Mouse (Mus musculus): ENCODE results near the gene Zcchc24.

The Zcchc24 gene

DNA sequence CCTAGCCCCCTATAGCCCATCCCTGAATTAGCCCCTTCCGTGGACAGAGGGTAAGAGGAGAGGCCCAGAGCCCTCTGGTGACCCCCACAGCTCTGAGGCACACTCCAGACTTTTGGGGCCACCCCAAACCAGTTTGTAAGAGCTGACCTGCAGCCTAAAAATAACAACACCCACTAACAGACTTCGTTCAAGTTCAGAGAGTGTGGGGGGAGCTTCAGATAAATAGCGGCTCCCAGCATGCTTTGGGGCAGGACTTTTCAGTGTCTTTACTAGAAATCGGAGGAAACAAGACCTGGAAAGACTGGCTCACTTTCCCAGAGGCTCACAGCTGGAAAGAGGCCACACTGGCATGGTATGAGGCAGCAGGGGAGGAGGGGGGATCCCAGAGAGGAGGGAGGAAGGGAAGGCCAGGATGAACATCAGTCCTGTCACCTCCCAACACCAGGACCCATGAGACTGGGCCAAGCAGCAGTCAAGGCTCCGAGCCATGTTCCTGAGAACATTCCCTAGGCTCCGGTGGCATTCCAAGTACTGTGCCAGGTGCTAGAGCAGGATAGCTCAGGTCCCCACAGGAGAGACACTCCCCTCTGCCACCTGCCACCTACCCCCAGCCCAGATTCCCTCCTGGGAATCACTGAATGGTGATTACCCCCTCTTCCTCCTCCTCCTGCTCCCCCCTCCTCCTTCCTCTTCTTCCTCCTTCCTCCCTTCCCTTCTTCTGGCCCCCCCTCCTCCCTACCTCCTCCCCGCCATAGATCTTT lies 20.7 kb downstream of the Zcchc24 start:
- DNase-seq (ENCODE audit: low read depth, low spot score): no peak

DNA sequence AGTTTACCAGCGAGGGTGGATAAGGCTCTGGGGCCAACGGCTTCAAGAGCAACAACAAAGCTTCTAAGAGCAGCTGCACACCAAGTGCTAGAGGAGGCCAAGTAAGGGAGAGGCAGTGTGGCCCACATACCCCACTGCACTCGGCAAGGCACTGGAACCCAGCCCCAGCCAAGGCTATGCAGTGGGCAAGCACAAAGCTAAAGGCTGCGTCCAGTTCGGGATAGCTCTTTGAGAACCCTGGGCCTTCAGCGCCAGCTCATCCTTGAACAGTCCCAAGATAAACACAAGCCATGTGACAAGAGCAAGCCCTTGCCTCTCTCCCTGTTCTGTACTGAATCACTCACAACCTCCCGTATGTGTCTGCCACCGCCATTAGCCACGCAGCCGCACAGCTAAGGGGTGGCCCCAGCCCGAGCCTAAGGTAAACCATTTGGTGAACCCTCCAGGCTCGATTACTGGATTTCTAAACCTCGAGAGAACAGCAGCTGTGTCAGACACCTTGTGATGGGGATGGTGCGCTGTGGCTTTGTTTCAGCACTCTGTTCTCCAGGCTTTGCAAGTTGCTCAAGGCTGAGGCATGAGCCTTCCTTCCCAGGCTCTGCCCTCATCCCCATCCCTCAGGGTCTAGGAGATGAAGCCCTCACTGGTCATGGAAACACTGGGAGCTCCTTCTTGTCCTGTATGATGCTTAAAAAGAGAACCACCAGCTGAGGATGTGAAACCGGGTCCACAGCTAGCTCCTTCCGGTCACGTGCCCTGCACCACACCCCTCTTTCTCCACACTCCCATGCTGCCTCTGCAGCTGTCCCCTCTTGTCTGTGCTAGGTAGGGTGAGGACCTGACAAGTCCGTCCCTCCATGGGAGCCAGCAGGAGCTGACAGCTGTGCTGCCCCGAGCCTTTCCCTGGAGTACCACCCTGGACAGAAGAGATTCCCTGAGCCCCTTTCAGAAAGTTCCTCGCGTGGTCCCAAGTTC lies 21.6 kb downstream of the Zcchc24 start:
- DNase-seq (ENCODE audit: low read depth, low spot score): no peak

DNA sequence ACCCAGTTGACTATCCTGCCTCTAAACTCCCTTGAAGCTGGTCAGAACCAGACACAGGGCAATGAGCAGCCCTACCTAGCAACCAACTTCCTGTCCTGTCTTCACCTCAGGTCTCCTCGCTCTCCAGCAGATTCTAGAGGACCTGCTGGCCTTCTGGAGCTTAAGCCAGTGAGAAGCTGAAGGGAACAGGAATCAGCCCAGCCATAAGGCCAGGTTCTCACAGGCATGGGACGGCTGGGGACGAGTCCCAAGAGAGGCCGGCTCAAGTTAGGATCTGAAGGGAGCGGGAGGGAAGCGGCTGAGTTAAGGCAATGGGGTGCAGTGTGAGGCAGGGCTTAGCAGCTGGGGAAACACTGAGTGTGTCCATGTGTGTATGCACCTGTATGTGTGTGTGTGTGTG lies 22.5 kb downstream of the Zcchc24 start:
- no peak for DNase-seq (ENCODE audit: low read depth, low spot score)

DNA sequence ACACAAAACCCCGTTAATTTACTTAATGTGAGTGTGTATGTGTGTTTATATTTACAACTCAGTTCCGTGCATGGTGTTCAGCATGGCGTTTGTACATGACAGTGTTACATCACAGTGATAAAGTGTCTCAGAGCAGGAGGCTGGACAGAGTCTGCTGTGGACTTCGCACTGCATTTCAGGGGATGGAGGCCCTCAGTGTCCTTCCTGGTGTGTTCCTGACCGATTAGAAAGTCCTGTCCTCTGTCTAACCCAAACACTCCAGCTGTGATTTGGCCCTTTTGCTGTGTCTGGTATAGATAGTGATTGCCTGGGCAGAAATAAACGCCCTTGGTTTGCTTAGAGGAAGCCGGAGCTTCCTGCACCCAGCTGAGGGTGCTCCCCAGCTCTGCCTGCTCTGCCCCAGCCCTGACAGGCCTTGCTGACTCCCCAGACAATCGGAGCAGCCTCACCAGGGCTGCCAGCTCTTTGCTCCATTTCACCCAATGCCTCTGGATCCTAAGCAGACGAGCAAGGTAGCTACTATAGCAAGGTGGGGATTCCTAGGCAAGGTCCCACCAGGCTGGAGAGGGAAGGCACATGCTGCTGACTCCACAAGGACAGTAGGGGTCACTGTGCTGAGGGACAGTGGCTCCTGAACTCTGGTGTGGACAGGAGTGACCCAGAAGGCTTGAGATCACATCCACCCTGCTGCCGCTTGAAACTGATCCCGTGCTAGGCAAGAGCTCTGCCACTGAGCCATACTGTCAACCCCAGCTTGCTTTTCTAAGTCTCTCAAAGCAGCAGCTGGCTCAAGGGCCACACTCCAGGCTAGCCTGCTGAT lies 23.3 kb downstream of the Zcchc24 start:
- no peak for DNase-seq (ENCODE audit: low read depth, low spot score)

DNA sequence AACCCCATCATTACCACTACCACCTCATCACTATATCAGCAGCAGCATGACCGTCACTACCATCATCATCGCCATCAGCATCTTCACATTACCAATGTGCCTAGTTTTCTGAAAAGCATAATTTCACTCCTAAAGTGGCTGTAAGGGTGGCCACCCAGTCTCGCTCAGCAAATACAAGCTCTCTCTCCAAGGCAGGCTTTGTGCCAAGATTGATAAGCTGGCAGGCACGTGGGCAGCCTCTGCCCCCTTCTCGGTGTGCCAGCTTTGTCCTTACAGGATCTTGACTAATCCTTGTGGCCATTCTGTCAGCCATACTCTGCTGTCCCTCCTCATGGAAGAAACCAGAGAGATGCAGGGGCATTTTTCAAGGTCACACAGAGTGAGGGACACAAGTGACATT lies 25.9 kb downstream of the Zcchc24 start:
- no peak for DNase-seq (ENCODE audit: low read depth, low spot score)

DNA sequence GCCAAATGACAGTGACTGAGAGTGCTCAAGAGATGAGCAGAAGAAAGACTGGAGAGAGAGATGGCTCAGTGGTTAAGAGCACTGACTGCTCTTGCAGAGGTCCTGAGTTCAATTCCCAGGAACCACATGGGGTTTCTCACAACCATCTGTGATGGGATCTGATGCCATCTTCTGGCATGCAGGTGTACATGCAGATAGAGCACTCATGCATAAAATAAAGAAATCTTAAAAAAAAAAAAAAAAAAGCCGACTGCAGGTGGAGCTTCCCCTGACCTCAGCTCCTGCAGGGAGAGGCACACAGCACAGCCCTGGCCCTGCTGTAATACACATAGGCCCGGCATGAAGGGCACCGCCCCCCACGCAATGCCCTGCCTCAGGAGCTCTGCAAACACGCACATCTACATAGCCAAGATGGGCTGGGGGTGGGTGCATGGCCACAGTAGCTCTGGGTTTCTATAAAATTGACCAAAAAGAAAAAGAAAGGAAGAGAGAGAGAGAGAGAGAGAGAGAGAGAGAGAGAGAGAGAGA lies 26.9 kb downstream of the Zcchc24 start:
- no peak for DNase-seq (ENCODE audit: low read depth, low spot score)

DNA sequence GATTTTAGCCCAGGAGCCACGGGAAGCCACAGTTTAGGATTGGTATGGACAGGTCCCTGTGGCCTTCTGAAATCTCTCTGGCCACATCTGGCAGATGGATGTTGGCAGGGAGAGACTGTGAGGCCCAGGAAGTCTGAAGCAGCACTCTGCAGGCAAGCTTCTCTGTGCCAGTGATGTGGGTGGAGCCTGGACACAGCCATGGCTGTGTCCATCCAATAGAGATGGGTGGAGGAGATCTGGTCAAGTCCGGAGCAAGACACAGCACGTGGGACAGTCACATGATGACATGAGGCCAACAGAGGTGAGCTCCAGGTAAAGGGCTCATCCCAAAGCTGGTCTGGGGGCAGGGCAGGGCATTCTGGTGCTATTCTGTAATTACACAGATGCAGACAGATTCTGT lies 27.6 kb downstream of the Zcchc24 start:
- no peak for DNase-seq (ENCODE audit: low read depth, low spot score)

DNA sequence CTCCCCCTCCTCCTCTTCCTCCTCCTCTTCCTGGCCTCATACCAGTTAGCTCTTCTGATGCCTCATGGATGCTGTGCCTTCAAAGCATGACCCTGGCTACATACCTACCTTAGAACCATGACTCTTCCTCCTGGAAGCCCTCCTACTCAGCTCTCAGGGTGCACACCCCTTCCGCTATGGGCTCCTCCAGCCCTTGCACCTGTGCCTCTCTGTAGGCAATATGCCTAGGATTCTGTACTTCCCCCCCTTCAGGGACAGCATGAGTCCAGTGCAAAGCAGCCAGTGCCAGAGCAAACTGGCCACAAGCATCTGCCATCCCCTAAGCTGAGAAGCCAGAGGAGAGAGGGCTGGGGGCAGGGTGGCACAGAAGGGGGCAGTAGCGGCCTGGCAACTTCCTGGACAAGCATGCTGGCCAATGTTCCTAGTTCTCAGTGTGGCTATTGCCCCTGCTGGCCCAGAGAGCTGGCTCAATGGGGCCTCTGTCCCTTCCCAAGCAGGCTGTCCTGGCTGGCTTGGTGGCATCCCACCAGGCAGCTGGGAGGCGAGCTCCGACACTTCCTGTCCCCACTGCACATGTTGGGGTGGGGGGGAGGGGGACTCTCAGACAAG lies 28.8 kb downstream of the Zcchc24 start:
- DNase-seq (ENCODE audit: low read depth, low spot score): peak; percentile 73

DNA sequence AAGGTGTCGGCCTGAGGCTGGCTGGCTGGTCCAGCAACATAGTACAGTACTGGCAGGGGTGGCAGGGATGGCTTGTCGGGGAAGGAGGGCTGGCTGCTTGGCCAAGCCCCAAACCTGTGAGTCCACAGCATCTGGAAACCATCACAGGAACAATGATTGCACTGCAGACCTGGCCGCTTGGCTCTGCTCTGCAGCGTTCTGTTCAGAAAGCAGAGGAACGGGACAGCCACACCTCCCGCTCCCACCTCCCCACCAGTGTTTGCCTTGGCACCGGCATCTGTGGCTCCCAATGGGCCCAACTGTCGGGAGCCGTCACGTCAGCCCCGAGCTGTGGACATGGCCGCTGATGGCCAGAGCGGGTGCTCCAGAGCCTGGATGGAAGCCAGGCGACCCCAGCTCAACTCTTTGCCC lies 30.2 kb downstream of the Zcchc24 start:
- no peak for DNase-seq (ENCODE audit: low read depth, low spot score)

DNA sequence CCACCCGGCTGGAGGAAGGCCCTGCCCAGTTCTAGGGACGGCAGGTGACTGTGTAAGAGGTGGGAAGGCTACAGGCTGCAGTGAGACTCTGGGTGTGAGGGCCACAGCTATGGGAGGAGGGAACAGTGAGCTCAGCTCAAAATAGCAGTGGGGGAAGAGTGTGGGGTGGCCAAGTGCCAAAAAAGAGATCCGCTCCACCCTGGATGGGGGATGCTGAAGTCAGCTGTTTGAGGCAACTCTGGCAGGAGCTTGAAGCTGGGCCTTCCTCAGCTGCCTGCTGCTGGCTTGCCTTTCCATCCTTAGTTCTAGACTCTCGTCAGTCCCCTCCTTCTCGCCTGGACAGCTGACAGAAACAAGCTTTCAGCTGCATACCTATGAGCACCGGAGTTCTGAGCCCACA lies 32.2 kb downstream of the Zcchc24 start:
- DNase-seq (ENCODE audit: low read depth, low spot score): peak; percentile 74

DNA sequence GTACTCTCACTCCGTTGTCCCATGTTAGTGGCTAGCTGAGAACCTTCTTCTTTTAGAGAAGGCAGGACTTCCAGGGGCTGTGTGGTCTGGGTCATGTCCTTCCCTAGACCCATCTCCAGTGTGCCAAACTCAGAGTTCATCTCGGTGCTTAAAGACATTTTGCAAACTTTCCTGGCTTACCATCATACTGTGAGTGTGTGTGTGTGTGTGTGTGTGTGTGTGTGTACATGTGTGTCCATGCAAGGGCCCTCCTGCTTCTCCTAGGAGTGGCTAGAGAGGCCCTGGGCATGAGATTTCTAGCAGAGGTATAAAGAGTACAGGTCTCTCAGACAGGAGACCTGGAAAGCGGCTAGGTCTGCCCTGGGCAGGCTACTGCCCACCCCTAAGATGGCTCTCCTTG lies 32.7 kb downstream of the Zcchc24 start:
- DNase-seq (ENCODE audit: low read depth, low spot score): no peak

DNA sequence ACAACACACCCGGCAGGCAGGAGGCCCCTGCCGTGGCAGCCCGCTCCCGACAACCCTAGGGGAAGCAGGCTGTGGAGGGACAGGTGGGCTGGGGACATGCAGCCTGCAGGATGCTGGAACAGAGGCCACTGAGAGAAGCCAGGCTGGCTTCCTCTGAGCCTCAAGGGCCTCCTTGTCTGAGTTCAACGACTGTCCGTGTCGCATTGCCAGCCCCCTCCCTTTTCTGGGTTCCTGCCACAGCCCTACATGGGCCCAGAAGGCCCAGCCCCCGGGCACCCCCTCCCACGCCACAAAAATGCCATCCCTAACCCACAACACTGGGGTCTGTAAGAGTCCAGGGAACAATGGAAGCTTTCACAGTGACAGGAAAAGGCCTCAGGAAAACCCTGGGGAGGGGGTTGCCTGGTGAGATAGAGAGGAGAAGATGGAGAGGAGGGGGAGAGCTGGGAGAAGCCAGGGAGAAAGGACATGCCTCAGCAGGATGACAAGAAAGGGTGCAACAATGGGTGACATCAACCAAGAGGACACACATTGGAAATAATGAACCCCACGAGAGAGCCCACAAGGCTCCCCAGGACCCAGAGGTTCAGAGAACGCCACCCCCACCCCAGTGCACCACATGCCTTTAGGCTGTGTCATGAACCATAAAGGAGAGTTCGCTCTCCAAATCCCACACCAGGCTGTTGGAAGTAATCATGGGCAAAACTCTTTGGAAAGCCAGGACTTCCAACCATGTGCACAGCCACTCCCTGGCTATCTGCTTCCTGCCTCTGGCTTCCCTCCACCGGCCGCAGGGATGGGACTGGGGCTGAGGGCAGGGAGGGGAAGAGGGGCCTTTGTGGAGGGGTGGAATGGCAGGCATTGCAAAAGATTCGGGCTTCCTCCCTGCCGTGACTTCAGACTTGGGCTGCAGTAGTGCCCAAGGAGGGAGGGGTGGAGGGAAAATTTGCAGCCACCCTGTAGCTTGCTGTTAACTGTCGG lies 33.8 kb downstream of the Zcchc24 start:
- no peak for DNase-seq (ENCODE audit: low read depth, low spot score)

DNA sequence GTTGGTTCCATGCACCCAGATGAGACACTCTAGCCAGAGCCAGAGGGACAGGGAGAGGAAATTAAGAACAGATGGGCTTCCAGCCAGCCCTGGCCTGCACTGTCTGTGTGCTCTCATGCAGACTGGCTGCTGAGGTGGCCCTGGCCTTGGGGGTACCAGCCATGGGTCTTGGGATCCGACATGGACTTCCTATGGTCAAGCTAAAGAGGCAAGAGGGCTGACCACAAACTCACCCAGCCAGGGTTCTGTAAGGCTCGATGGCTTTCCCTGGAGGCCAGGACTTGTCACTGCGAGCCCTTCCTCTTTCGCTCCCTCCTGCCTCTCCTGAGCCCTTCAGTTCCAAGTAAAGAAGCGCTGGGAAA lies 41.7 kb downstream of the Zcchc24 start:
- DNase-seq (ENCODE audit: low read depth, low spot score): no peak

DNA sequence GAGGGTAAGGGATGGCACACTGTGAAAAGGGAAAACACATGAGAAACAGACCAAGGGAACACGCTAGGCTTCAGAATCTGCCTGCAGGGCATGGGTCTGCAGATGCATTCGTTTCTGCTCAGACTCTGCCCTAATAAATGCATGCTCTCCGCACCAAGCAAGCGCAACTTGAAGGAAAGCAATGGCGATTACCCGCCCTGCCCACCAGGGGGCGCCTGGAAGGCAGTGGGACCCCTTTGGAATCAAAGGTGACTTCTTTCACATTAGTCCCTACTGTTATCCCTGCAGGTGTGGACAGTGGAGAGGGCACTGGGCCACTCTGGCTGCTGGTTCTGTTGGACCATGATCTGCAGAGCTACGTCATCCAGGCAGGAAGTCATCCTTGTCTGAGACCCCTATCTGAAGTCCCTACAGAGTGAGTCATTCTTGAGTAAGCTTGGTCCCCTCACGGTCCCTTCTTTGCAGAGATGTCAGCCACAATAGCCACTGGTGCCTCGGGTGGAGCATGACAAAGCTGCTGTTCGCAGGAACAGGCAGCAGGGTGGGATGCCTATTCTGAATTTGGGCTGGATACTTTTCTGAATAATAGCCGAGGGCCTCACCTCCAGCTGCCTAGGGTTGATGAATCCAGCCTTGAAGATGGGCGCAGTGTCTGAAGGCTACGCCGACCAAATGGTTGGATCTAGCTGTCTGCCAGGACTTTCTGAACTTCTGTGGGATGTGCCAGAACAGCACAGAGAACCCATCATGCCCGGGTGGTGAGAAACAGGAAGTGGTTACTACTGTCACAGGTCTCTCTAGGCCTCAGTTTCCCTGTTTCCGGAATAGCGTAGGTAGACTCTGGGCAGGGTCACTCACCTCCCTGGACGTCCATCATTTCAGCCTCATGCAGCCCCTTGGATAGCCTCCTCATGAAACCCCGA lies 42.4 kb downstream of the Zcchc24 start:
- no peak for DNase-seq (ENCODE audit: low read depth, low spot score)

DNA sequence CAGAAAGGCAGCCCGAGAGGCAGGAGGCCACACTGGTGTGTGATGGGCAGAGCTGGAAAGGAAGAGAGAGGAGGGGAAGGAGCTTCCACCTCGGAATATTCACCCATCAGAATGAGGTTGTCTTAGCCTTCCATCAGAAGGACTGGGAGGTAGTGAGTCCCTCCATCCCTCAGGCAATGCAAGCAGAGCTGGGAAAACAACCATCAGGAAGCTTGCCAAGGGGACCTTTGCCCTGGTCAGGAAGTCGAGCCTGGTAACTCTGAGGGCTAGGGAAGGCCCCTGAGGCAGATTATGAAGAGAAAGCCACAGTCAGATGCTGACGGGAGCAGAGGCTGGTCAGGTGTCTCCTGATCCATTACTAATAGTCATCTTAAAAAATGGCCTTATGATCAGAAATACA lies 43.1 kb downstream of the Zcchc24 start:
- no peak for DNase-seq (ENCODE audit: low read depth, low spot score)

DNA sequence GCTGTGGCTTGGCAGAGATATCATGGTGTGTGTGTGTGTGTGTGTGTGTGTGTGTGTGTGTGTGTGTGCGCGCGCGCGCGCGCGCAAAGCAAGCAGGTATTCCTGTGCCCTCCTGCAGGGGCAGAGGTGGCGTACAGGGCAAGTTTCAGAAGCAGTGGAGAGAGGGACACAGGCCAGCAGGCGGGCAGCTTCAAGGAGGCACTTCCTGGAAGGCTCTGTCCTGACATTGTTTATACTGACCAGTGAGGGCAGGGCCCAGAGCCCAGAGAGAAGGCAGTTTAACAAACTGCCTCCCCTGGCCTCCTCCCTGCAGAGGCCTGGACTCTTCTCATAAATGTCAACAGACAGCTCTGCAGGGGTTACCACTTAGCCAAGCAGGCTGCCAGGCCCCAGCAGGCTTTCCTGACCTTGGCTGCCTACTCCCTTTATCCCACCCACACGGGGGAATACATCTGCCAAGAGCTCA lies 43.8 kb downstream of the Zcchc24 start:
- DNase-seq (ENCODE audit: low read depth, low spot score): no peak

DNA sequence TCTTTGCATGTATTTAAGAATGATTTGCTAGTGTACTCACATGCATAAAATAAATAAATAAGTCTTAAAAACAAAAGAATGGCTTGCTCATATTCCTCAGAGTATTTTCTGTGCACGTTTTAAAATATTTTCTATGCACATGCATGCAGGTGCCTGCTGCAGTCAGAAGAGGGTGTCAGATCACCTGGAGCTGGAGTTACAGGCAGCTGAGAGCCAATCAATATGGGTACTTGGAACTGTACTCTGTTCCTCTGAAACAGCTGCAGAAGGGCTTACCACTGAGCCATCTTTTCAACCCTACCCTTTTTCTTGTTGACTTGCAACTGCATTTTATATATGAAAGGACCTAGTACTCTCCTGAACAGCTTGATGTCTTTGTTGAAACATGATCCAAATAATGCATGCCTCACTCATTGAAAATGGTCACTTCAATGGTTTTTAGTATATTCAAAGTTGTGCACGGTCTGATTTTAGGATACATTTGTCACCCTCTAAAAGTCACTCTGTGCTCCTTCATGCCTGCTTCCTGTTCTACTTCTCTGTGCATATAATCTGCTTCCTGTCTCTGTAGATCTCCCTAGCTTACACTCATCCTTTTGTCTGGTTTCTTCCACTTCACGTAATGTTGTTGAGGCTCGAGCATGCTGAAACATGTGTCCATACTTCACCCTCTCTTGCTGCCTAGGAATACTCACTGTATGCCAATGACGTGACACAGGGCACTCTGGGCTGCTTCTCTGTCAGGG lies 47.7 kb downstream of the Zcchc24 start:
- DNase-seq (ENCODE audit: low read depth, low spot score): no peak

DNA sequence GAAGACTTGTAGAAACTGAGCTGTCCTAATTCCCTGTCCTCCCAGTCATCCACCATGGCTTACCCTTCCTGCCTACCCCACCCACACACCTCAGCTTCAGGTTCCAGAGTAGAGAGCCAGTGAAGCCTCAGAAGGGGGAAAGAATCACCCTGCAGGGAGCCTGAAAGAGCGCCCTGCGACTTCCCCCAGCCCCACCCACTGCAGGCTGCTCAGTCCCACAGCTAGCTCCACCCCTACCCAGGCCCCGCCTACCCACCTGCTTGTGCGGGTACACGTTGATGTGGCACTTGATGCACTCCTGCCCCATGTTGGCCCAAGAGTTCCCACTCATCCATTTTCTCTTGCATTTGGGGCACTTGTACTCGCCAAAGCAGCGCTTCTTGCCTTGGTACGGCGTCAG lies 49.5 kb downstream of the Zcchc24 start:
- DNase-seq (ENCODE audit: low read depth, low spot score): no peak
